Mouse (Mus musculus): ENCODE measurements around the gene Best3. TPM values are rescaled to one million over a fixed set of nuclear protein-coding genes. Genes with fewer than 3 reads are reported as not detected.

Gene Best3
- polyA plus RNA-seq, 1 experiment from 2014 or later = 0.12 TPM

DNA sequence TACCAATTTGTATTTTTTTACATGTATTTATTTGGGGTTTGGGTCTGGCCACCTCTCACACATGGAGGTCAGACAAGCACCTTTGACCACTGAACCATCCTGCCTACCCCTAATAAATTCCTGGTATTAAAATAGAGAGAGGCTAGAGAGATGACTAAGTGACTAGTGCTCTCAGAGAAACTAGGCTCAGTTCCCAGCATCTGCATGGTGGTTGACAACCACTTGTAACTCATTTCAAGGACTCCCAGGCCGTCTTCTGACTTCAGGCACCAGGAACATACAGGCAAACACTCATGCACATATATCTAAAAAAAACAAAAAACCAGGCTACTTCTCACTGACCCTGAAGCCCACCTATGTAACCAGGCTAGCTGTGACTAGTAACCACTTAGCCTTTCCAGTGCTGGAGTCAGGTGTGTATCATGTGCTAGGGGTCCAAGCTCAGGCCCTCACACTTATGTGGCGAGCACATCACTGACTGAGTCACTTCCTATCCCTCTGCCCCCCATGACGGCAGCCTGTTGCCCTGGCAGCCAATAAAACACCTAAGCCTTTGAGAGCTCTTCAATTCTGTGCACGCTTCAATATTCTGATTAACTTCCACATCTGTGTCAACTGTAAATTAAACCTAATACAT lies 64.0 kb downstream of the Best3 start:
- Histone ChIP-seq H3K9me3 (ENCODE audit: control insufficient read depth, low read length) (no peaks in the 10 kb centered on the region), H3K27me3 (ENCODE audit: control insufficient read depth, insufficient read depth, low read length) (no peaks in the 10 kb centered on the region), H3K4me1 (ENCODE audit: control insufficient read depth, insufficient read depth, low read length) (0 out of 2 replicates have a peak, but pooled peaks cover 4% of the 10 kb centered on the region), H3K9ac (replicated peaks; ENCODE audit: low read length) (no peak overlapping the region), H3K27ac (replicated peaks; ENCODE audit: low read depth, low read length) (no peak overlapping the region), H3K36me3 (ENCODE audit: control insufficient read depth, insufficient read depth, low read length) (peaks cover 58% of the 10 kb centered on the region), H3K4me3 (replicated peaks; ENCODE audit: low read depth, low read length) (no peak overlapping the region), H3K4me2 (ENCODE audit: low read length) (no peak overlapping the region)
- ATAC-seq (ENCODE audit: low FRiP score, low TSS enrichment) = no peak
- WGBS = 84% methylated on average over 4 of the region's 4 CpGs
- DNase-seq = no peak

DNA sequence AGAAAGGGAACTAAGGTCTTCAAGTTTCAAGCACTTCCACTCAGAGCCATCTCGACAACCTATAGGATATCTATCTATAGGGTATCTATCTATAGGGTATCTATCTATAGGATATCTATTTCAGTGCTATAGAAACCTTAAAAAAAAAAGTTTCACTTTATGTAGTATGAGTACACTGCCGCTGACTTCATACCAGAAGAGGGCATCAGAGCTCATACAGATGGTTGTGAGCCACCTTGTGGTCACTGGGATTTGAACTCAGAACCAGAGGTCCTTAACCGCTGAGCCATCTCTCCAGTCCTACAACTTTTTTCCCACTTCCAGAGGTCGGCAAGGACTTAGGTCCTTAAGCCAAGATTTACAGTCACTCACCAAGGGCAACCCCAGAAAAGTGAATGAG lies 69.6 kb downstream of the Best3 start:
- Histone ChIP-seq H3K4me1 (ENCODE audit: control insufficient read depth, insufficient read depth, low read length) (no peaks in the 10 kb centered on the region), H3K9ac (replicated peaks; ENCODE audit: low read length) (no peak overlapping the region), H3K27me3 (ENCODE audit: control insufficient read depth, insufficient read depth, low read length) (no peaks in the 10 kb centered on the region), H3K4me2 (ENCODE audit: low read length) (no peak overlapping the region), H3K27ac (replicated peaks; ENCODE audit: low read depth, low read length) (no peak overlapping the region), H3K9me3 (ENCODE audit: control insufficient read depth, low read length) (no peaks in the 10 kb centered on the region), H3K4me3 (replicated peaks; ENCODE audit: low read depth, low read length) (no peak overlapping the region), H3K36me3 (ENCODE audit: control insufficient read depth, insufficient read depth, low read length) (peaks cover 99% of the 10 kb centered on the region)
- ATAC-seq (ENCODE audit: low FRiP score, low TSS enrichment) (no peak), DNase-seq (no peak)
- 94% methylated on average over 4 of the region's 4 CpGs for WGBS

DNA sequence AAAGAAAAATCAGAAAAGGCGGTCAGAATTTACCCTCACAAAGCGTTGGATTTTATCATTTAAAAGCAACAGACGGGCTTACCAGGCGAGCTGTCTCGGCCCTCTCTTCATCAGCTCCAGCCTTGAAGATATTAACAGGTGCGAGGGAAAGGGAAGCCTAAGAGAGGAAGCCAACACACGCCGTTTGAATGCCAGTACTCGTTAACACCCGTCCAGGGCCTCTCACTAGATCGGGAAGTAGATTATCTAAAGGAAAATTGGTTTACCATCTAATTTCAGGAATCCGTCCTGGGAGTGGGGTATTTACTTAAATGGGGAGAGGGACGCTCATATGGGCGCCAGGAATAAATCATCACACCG lies 76.8 kb downstream of the Best3 start:
- no peak for ATAC-seq (ENCODE audit: low FRiP score, low TSS enrichment)
- WGBS = 7% methylated on average over 15 of the region's 15 CpGs
- peak; percentile 9 for DNase-seq

DNA sequence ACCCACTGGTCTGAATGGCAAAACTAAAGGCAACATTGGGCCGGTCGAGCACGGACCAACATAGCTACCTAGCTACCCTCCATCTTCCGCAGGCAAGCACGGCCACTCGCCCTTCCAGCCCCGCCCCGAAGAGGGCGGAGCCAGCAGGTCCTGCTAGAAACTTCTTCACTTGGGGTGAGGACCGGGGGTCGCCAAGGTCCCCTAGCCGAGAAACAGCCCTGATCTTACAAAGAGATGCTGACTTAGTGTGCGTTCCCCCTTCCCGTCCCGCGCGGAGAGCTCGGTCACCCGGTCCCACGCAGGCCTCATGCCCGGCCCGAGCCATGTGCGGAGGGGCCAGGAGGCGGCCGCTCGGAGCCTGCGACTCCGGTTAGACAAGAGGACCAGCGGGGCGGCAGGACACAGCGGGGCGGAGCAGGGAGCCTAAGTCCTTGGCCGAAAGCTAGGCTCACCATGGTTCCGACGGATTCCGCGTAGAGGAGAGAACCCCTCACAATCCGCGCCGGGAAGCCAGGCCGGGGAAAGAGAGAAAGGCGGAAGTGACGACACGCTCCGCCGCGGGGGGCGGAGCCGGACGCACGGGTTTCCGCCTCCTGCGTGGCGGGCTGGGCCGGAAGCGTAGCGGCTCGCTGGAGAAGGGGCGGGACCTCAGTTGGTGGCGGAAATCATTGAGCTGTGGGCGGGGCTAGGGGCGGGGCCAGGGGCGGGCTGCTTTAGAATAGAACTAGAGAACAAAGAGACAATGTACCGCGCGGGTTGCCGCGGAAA lies 77.3 kb downstream of the Best3 start, which contains the start of gene Cct2:
TSS of gene Cct2 (minus strand) at position 561 of the 768 bp plus-strand sequence.
- Histone ChIP-seq H3K36me3 (ENCODE audit: control insufficient read depth, insufficient read depth, low read length) (peaks cover 37% of the 10 kb centered on the region), H3K4me1 (ENCODE audit: control insufficient read depth, insufficient read depth, low read length) (0 out of 2 replicates have a peak, but pooled peaks cover 4% of the 10 kb centered on the region), H3K4me3 (replicated peaks; ENCODE audit: low read depth, low read length) (peak within 1 kb of the TSS; percentile 99), H3K27me3 (ENCODE audit: control insufficient read depth, insufficient read depth, low read length) (no peaks in the 10 kb centered on the region), H3K9me3 (ENCODE audit: control insufficient read depth, low read length) (no peaks in the 10 kb centered on the region), H3K4me2 (ENCODE audit: low read length) (peak within 1 kb of the TSS; percentile 93), H3K27ac (replicated peaks; ENCODE audit: low read depth, low read length) (peak within 1 kb of the TSS; percentile 84), H3K9ac (replicated peaks; ENCODE audit: low read length) (peak within 1 kb of the TSS; percentile 70)
- DNase-seq = peak; percentile 100
- peak; percentile 95 for ATAC-seq (ENCODE audit: low FRiP score, low TSS enrichment)
- WGBS = under 1% methylated on average over 68 of the region's 68 CpGs

More for the DNA sequence above, 76.8 kb downstream of the Best3 start:
- H3K27me3 ChIP-seq (ENCODE audit: control insufficient read depth, insufficient read depth, low read length) = no peaks in the 10 kb centered on the region
- peak overlapping the region; percentile 84 for H3K27ac ChIP-seq (replicated peaks; ENCODE audit: low read depth, low read length)
- H3K4me2 ChIP-seq (ENCODE audit: low read length) = peak overlapping the region; percentile 93
- H3K36me3 ChIP-seq (ENCODE audit: control insufficient read depth, insufficient read depth, low read length) = peaks cover 42% of the 10 kb centered on the region
- 0 out of 2 replicates have a peak, but pooled peaks cover 4% of the 10 kb centered on the region for H3K4me1 ChIP-seq (ENCODE audit: control insufficient read depth, insufficient read depth, low read length)
- H3K9me3 ChIP-seq (ENCODE audit: control insufficient read depth, low read length) = no peaks in the 10 kb centered on the region
- H3K9ac ChIP-seq (replicated peaks; ENCODE audit: low read length) = peak overlapping the region; percentile 70
- peak overlapping the region; percentile 99 for H3K4me3 ChIP-seq (replicated peaks; ENCODE audit: low read depth, low read length)

DNA sequence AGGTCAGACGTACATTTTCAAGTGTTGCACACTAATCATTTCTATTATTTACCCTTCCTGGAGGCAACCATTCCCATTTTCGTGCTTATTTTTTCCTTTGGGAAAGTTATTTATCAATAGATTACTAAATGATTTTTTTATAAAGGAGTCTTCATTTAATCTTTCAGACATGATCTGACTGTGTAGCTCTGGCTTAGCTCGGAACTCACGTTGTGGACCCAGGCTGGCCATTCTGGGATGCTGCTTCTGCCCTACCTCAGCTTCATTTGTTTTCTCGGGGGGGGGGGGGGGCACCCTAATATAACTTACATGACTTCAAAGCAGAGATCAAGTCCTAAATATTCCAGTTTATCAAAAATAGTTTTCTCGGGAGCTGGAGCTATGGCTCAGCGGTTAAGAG lies 78.0 kb downstream of the Best3 start:
- Histone ChIP-seq H3K27me3 (ENCODE audit: control insufficient read depth, insufficient read depth, low read length) (no peaks in the 10 kb centered on the region), H3K4me2 (ENCODE audit: low read length) (peak overlapping the region; percentile 59), H3K36me3 (ENCODE audit: control insufficient read depth, insufficient read depth, low read length) (peaks cover 30% of the 10 kb centered on the region), H3K4me1 (ENCODE audit: control insufficient read depth, insufficient read depth, low read length) (0 out of 2 replicates have a peak, but pooled peaks cover 4% of the 10 kb centered on the region), H3K9ac (replicated peaks; ENCODE audit: low read length) (peak overlapping the region; percentile 57; the same call in 1 of the 2 replicates), H3K4me3 (replicated peaks; ENCODE audit: low read depth, low read length) (peak overlapping the region; percentile 99), H3K9me3 (ENCODE audit: control insufficient read depth, low read length) (no peaks in the 10 kb centered on the region), H3K27ac (replicated peaks; ENCODE audit: low read depth, low read length) (peak overlapping the region; percentile 78)
- 8% methylated on average over 7 of the region's 7 CpGs for WGBS
- DNase-seq (no peak), ATAC-seq (ENCODE audit: low FRiP score, low TSS enrichment) (peak; percentile 44; the same call in 1 of the 2 replicates)

DNA sequence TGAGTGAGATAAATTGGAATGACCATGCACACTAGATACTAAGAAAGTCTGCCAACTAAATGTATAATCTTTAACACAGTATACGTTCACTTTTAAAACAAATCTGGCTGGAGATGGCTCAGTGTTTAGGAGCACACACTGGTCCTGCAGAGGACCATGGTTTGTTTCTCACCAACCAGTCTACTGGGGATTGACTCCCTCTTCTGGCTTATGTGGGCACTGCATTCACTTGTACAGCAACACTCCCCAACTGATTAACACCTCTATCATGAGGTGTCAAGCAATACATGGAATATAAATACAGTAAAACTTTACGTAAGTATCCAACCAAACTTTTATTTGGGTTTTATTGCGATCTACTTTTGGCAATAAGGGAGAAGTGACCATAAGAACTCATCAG lies 83.0 kb downstream of the Best3 start:
- no peaks in the 10 kb centered on the region for H3K9me3 ChIP-seq (ENCODE audit: control insufficient read depth, low read length)
- 96% methylated on average over 3 of the region's 3 CpGs for WGBS
- H3K27ac ChIP-seq (replicated peaks; ENCODE audit: low read depth, low read length) = no peak overlapping the region
- no peak overlapping the region for H3K9ac ChIP-seq (replicated peaks; ENCODE audit: low read length)
- H3K27me3 ChIP-seq (ENCODE audit: control insufficient read depth, insufficient read depth, low read length) = no peaks in the 10 kb centered on the region
- no peaks in the 10 kb centered on the region for H3K4me1 ChIP-seq (ENCODE audit: control insufficient read depth, insufficient read depth, low read length)
- DNase-seq (no peak), ATAC-seq (ENCODE audit: low FRiP score, low TSS enrichment) (no peak)
- peaks cover 19% of the 10 kb centered on the region for H3K36me3 ChIP-seq (ENCODE audit: control insufficient read depth, insufficient read depth, low read length)
- H3K4me3 ChIP-seq (replicated peaks; ENCODE audit: low read depth, low read length) = no peak overlapping the region
- no peak overlapping the region for H3K4me2 ChIP-seq (ENCODE audit: low read length)

DNA sequence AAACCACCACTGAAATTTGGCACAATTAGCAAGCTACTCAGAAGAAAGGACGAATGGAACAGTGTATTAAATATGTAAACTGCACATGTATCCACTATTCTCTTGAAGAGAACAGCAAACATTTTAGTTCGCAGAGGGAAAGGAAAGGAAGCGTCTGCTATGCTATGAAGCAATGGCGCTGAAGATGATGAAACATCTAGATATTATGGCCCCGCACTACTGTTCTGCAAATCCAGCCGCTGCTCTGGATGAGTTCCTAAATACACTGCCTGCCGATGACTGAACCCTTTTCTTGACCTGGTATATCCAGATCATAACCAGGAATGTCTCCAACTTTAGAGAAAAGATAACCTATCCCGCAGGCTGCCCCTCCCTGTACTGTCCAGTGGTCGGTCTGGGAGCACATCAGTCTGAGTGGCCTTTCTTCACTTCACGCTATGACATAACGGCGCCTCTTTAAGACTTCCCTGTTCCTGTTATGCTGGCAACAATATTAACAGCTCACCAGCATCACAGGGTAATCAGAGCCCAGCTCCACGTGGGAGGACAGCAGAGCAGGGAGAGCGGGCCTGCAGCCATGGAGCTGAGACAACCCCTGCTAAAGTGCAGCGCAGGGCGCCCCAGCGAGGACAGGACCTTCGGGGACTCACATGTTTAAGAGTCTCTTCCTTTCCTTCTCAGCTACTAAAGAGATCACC lies 86.2 kb downstream of the Best3 start:
- H3K4me2 ChIP-seq (ENCODE audit: low read length) = no peak overlapping the region
- no peak overlapping the region for H3K27ac ChIP-seq (replicated peaks; ENCODE audit: low read depth, low read length)
- H3K9me3 ChIP-seq (ENCODE audit: control insufficient read depth, low read length) = no peaks in the 10 kb centered on the region
- peaks cover 38% of the 10 kb centered on the region for H3K36me3 ChIP-seq (ENCODE audit: control insufficient read depth, insufficient read depth, low read length)
- H3K4me3 ChIP-seq (replicated peaks; ENCODE audit: low read depth, low read length) = no peak overlapping the region
- H3K9ac ChIP-seq (replicated peaks; ENCODE audit: low read length) = no peak overlapping the region
- DNase-seq (no peak), ATAC-seq (ENCODE audit: low FRiP score, low TSS enrichment) (no peak)
- H3K27me3 ChIP-seq (ENCODE audit: control insufficient read depth, insufficient read depth, low read length) = no peaks in the 10 kb centered on the region
- WGBS = 93% methylated on average over 18 of the region's 18 CpGs
- H3K4me1 ChIP-seq (ENCODE audit: control insufficient read depth, insufficient read depth, low read length) = no peaks in the 10 kb centered on the region

DNA sequence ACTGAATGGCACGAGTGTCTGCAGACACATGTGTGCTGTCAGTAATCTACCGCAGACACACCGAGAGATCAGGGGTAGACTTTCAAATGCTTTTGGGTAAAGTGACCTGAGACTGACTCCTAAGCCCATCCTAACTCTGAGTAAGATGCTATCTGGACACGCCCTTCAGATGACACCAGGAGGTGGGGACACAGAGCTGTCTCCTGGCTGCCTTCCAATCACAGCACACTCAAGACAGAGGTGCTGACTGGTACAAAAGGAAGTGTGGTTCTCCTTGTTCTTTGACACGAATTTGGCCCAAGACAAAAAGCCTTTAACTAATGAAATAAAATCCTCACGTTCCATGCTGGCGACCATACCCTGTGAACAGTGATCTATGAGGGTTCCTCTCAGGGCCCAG lies 87.1 kb downstream of the Best3 start:
- H3K4me1 ChIP-seq (ENCODE audit: control insufficient read depth, insufficient read depth, low read length) = no peaks in the 10 kb centered on the region
- no peak overlapping the region for H3K9ac ChIP-seq (replicated peaks; ENCODE audit: low read length)
- no peaks in the 10 kb centered on the region for H3K27me3 ChIP-seq (ENCODE audit: control insufficient read depth, insufficient read depth, low read length)
- no peak overlapping the region for H3K4me2 ChIP-seq (ENCODE audit: low read length)
- H3K27ac ChIP-seq (replicated peaks; ENCODE audit: low read depth, low read length) = no peak overlapping the region
- no peak for DNase-seq
- no peak for ATAC-seq (ENCODE audit: low FRiP score, low TSS enrichment)
- H3K4me3 ChIP-seq (replicated peaks; ENCODE audit: low read depth, low read length) = no peak overlapping the region
- peaks cover 42% of the 10 kb centered on the region for H3K36me3 ChIP-seq (ENCODE audit: control insufficient read depth, insufficient read depth, low read length)
- no peaks in the 10 kb centered on the region for H3K9me3 ChIP-seq (ENCODE audit: control insufficient read depth, low read length)
- 91% methylated on average over 7 of the region's 7 CpGs for WGBS
